Mouse (Mus musculus) duodenum, adult 2 months (tissue): ENCODE data around the gene Ugt3a1. TPM values are rescaled to one million over a fixed set of nuclear protein-coding genes. Genes with fewer than 3 reads are reported as not detected.

ENCODE experiments used
- polyA plus RNA-seq: library from polyadenylated mRNA; depleted of rRNA; stranded (reverse); fragments of >200 nt; gene quantifications from 2 replicates; pipeline ENCODE4 v1.2.3, GENCODE M21; 2012; ENCODE audit warnings: low replicate concordance; rRNA removed

Ugt3a1 gene
- not detected in 2 replicates for polyA plus RNA-seq

DNA sequence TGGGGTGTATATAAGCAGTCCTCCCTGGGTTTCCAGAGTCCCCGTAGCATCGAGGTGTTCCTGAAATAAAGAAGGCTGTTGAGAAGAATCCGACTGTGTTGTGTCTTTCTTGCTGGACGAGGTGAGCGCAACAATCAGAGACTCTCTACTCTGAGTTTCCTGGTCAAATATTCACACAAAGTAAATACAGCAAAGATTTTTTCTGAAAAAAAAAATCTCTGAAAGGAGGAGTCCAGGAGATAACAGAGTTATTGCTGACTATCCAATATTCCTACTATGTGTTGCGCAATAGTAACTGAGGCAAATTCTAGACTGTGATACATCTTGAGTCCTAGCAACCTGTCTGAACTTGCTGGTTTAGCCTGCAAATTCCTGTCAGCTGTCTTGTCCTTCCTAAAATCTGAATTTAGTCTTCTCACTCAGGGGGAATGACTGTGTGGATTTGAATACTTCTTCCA lies at the start of gene Ugt3a1:
Gene Ugt3a1, plus strand, starts transcription at position 51 of the 458 bp plus-strand sequence.

DNA sequence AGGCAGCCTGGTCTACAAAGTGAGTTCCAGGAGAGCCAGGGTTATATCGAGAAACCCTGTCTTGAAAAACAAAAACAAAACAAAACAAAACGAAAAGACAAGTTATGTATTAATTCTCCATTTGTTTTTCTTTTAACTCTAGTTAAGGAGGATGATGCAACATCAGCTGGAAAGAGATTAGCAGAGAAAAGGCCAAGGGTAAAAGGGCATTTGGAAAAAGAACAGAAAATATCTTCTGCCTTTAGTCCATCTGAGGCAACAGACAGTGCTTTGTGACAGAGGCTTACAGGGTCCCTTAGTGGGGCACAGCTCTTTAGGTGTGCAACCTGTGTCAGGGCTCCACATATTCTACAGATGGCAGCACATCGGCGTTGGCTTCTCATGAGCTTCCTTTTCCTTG lies 58.7 kb downstream of the Ugt3a1 start, which contains the start of gene Ugt3a2:
Gene Ugt3a2, plus strand, starts transcription at position 210 of the 400 bp plus-strand sequence.

Other genes starting within 250 kb of the Ugt3a1 start
- gene Nadk2, start 205.6 kb upstream of the Ugt3a1 start, polyA plus RNA-seq, result 18.2 and 27.7 TPM in 2 replicates
- 1.9 and 3.9 TPM in 2 replicates for gene Lmbrd2, start 136.3 kb upstream of the Ugt3a1 start, polyA plus RNA-seq
- gene Skp2, start 121.5 kb upstream of the Ugt3a1 start, polyA plus RNA-seq, result 0.96 and 1.5 TPM in 2 replicates
- 0.04 TPM in 1 of 2 replicates, not detected in the other for gene Ugt3a2, start 58.7 kb downstream of the Ugt3a1 start, polyA plus RNA-seq
- gene Capsl, start 159.1 kb downstream of the Ugt3a1 start, polyA plus RNA-seq, result 0.30 TPM in 1 of 2 replicates, not detected in the other